In genomic region chr4:106976576-106976975, GRCm38 (mm10) we compare ENCODE assay signal across 13 mouse cellular contexts.
DNase-seq lines count a peak whose midpoint lies in the region; ATAC-seq lines count a peak whose summit lies in the region.
"Had no signal": no experiment of that assay in that cellular context is flagged by ENCODE, and none has a peak within 500 bp of the region (broad histone marks: within the 10 kb centered on the region; RNA-seq: fewer than 3 reads in every experiment).

No protein-coding gene starts in this region.

- H3K27me3 ChIP-seq in heart, embryonic 13.5 days (replicated peaks) = no peaks in the 10 kb centered on the region
- no peaks in the 10 kb centered on the region for H3K27me3 ChIP-seq in embryonic facial prominence, embryonic 10.5 days (replicated peaks; ENCODE audit: low read depth, poor library complexity, severe bottlenecking)
- H3K27me3 ChIP-seq in hindbrain, embryonic 14.5 days (ENCODE audit: control insufficient read depth, insufficient read depth, low read length) = no peaks in the 10 kb centered on the region
- H3K27me3 ChIP-seq in midbrain, embryonic 16.5 days (ENCODE audit: control insufficient read depth, insufficient read depth, low read depth, low read length) = no peaks in the 10 kb centered on the region

- no peak overlapping the region for H3K4me2 ChIP-seq in heart, embryonic 13.5 days
- no peak overlapping the region for H3K4me2 ChIP-seq in hindbrain, embryonic 14.5 days (replicated peaks)
- H3K4me2 ChIP-seq in midbrain, embryonic 16.5 days (ENCODE audit: low read length) = no peak overlapping the region

- H3K9ac ChIP-seq in heart, embryonic 13.5 days = 0 out of 2 replicates have a peak overlapping the region, but pooled peaks have one; percentile 41
- peak overlapping the region; percentile 4; the same call in 1 of the 2 replicates for H3K9ac ChIP-seq in hindbrain, embryonic 14.5 days
- H3K9ac ChIP-seq in midbrain, embryonic 16.5 days (ENCODE audit: low read depth, low read length) = no peak overlapping the region

- peaks cover 2% of the 10 kb centered on the region for H3K36me3 ChIP-seq in heart, embryonic 13.5 days
- peaks cover 28% of the 10 kb centered on the region for H3K36me3 ChIP-seq in embryonic facial prominence, embryonic 10.5 days (replicated peaks)
- no peaks in the 10 kb centered on the region for H3K36me3 ChIP-seq in hindbrain, embryonic 14.5 days (replicated peaks; ENCODE audit: control insufficient read depth, insufficient read depth)
- H3K36me3 ChIP-seq in midbrain, embryonic 16.5 days (ENCODE audit: control insufficient read depth, insufficient read depth, low read length) = no peaks in the 10 kb centered on the region

- 78% methylated on average over 2 of the region's 2 CpGs for WGBS in heart, embryonic 13.5 days
- 65% methylated on average over 2 of the region's 2 CpGs for WGBS in embryonic facial prominence, embryonic 10.5 days
- WGBS in hindbrain, embryonic 14.5 days = 46% methylated on average over 2 of the region's 2 CpGs
- WGBS in midbrain, embryonic 16.5 days = 60% methylated on average over 2 of the region's 2 CpGs

- DNase-seq in heart, adult 9 months (ENCODE audit: low spot score in 2 of 2) = no peak
- no peak for DNase-seq in embryonic facial prominence, embryonic 10.5 days (ENCODE audit: low spot score)
- DNase-seq in hindbrain, embryonic 14.5 days (ENCODE audit: low spot score) = no peak
- no peak for DNase-seq in right cerebral cortex, adult 18-20 months
- DNase-seq in layer of hippocampus, adult 18-20 months (ENCODE audit: low spot score in 2 of 2) = no peak
- DNase-seq in lung, postnatal 36 days = no peak
- DNase-seq: cerebellum, adult 11 months; heart, postnatal 14 days; right cerebral cortex, postnatal 25 days; thymus, adult 18-20 months had no signal

- no peak for ATAC-seq in heart, embryonic 13.5 days (ENCODE audit: extremely low read depth, insufficient number of reproducible peaks, low FRiP score, low TSS enrichment)
- ATAC-seq in hindbrain, embryonic 14.5 days (ENCODE audit: low FRiP score) = no peak
- 0 out of 2 replicates have a peak, but pooled peaks have one; percentile 33 for ATAC-seq in midbrain, embryonic 16.5 days
- ATAC-seq: lung, postnatal 0 days had no signal

- H3K27ac ChIP-seq in heart, embryonic 13.5 days (replicated peaks) = no peak overlapping the region
- H3K27ac ChIP-seq in embryonic facial prominence, embryonic 10.5 days (replicated peaks) = peak overlapping the region; percentile 31
- H3K27ac ChIP-seq in hindbrain, embryonic 14.5 days = peak overlapping the region; percentile 66; the same call in 1 of the 2 replicates
- H3K27ac ChIP-seq in midbrain, embryonic 16.5 days (ENCODE audit: low read length) = no peak overlapping the region

- no peaks in the 10 kb centered on the region for H3K9me3 ChIP-seq in heart, embryonic 13.5 days
- H3K9me3 ChIP-seq in embryonic facial prominence, embryonic 10.5 days = no peaks in the 10 kb centered on the region
- H3K9me3 ChIP-seq in hindbrain, embryonic 14.5 days (ENCODE audit: control insufficient read depth, low read length) = no peaks in the 10 kb centered on the region
- H3K9me3 ChIP-seq in midbrain, embryonic 16.5 days (replicated peaks; ENCODE audit: control insufficient read depth, low read length, poor library complexity, severe bottlenecking) = no peaks in the 10 kb centered on the region

- no peak overlapping the region for H3K4me3 ChIP-seq in heart, embryonic 13.5 days
- H3K4me3 ChIP-seq in embryonic facial prominence, embryonic 10.5 days = no peak overlapping the region
- no peak overlapping the region for H3K4me3 ChIP-seq in hindbrain, embryonic 14.5 days (replicated peaks; ENCODE audit: low read length)
- no peak overlapping the region for H3K4me3 ChIP-seq in midbrain, embryonic 16.5 days (ENCODE audit: low read depth, low read length)

- peaks cover 92% of the 10 kb centered on the region for H3K4me1 ChIP-seq in heart, embryonic 13.5 days
- peaks cover 100% of the 10 kb centered on the region for H3K4me1 ChIP-seq in embryonic facial prominence, embryonic 10.5 days
- H3K4me1 ChIP-seq in hindbrain, embryonic 14.5 days (replicated peaks; ENCODE audit: control insufficient read depth, insufficient read depth, low read length) = peaks cover 81% of the 10 kb centered on the region
- peaks cover 55% of the 10 kb centered on the region for H3K4me1 ChIP-seq in midbrain, embryonic 16.5 days (ENCODE audit: control insufficient read depth, insufficient read depth, low read length)

Comparison
In these comparisons a context has a peak if more than half of its experiments do, and no peak if none do; other contexts are left out.
1. H3K27ac ChIP-seq: peak in embryonic facial prominence, embryonic 10.5 days (single experiment) and hindbrain, embryonic 14.5 days (single experiment); none in heart, embryonic 13.5 days (single experiment) and midbrain, embryonic 16.5 days (single experiment).